Mouse (Mus musculus) forebrain, embryonic 13.5 days (tissue): Measurements from ENCODE around the gene Simc1. TPM values are rescaled to one million over a fixed set of nuclear protein-coding genes. Genes with fewer than 3 reads are reported as not detected.

ENCODE experiments used
- ATAC-seq: fragments of 200-750 bp; cut with Nextera tagmentation; 2 replicates; pipeline ENCODE4 v1.8.0; 2017
- H3K27ac ChIP-seq: fragments of 300-500 bp; sonication (generic); 2 replicates; pipeline ENCODE4 v1.5.1; 2015; ENCODE audit warnings: inconsistent platforms, mild to moderate bottlenecking, moderate library complexity
- H3K27me3 ChIP-seq: fragments of 300-500 bp; sonication (generic); 2 replicates; pipeline ENCODE4 v1.6.1; 2015; ENCODE audit warnings: mild to moderate bottlenecking, inconsistent platforms
- H3K36me3 ChIP-seq: fragments of 300-500 bp; sonication (generic); 2 replicates; pipeline ENCODE4 v1.6.1; 2015; ENCODE audit warnings: mild to moderate bottlenecking, inconsistent platforms; ENCODE audit not compliant: poor library complexity, severe bottlenecking
- H3K4me1 ChIP-seq: fragments of 300-500 bp; sonication (generic); 2 replicates; pipeline ENCODE4 v1.6.1; 2015; ENCODE audit warnings: inconsistent platforms
- H3K4me2 ChIP-seq: fragments of 300-500 bp; sonication (generic); 2 replicates; pipeline ENCODE4 v1.6.1; 2015; ENCODE audit warnings: inconsistent platforms, mild to moderate bottlenecking, moderate library complexity
- H3K4me3 ChIP-seq: fragments of 300-500 bp; sonication (generic); 2 replicates; pipeline ENCODE4 v1.5.1; 2015; ENCODE audit warnings: mild to moderate bottlenecking, inconsistent platforms
- H3K9ac ChIP-seq: fragments of 300-500 bp; sonication (generic); 2 replicates; pipeline ENCODE4 v1.6.1; 2015; ENCODE audit warnings: mild to moderate bottlenecking, inconsistent platforms
- H3K9me3 ChIP-seq: fragments of 300-500 bp; sonication (generic); replicated peaks from 2 replicates; pipeline ENCODE4 v1.6.1; 2016; ENCODE audit warnings: inconsistent platforms
- WGBS: fragments of 180-500 bp; shearing (Covaris S2); methylation state at CpG from one replicate; pipeline ENCODE4 v1.1.7; 2015; 5-methylcytosine and 5-hydroxymethylcytosine counted together
- microRNA-seq: library from miRNA; unstranded; fragments of <30 nt; microRNA quantifications from one replicate; pipeline ENCODE4, GENCODE M21; 2016
- polyA plus RNA-seq: library from polyadenylated mRNA; unstranded; fragments of >200 nt; fragmentation: Nextera tagmentation; extraction: Ambion mirVana; gene quantifications from 2 replicates; pipeline ENCODE4 v1.2.1, GENCODE M21; 2015

Gene Simc1
- polyA plus RNA-seq, 1 experiment from 2014 or later = 17.7 TPM

- ATAC-seq = no peak
- Histone ChIP-seq H3K4me1 (peaks cover 30% of the 10 kb centered on the region), H3K4me3 (no peak overlapping the region), H3K27ac (no peak overlapping the region), H3K27me3 (no peaks in the 10 kb centered on the region), H3K9me3 (no peaks in the 10 kb centered on the region), H3K36me3 (peaks cover 27% of the 10 kb centered on the region; the same call in 1 of the 2 replicates), H3K9ac (no peak overlapping the region), H3K4me2 (peak overlapping the region; percentile 83; the same call in 1 of the 2 replicates)
- 90% methylated on average over 8 of the region's 8 CpGs for WGBS
Measured at GRCm38 (mm10) chr13:54591776-54592356, 88.3 kb downstream of the Simc1 start.

GRCm38 (mm10) chr13:54593617-54594016 lies 90.0 kb downstream of the Simc1 start:
- Histone ChIP-seq H3K4me3 (no peak overlapping the region), H3K9me3 (no peaks in the 10 kb centered on the region), H3K27ac (no peak overlapping the region), H3K36me3 (peaks cover 26% of the 10 kb centered on the region), H3K27me3 (no peaks in the 10 kb centered on the region), H3K9ac (no peak overlapping the region), H3K4me2 (no peak overlapping the region), H3K4me1 (peaks cover 24% of the 10 kb centered on the region)
- ATAC-seq = no peak
- WGBS = 90% methylated on average over 11 of the region's 11 CpGs

- Histone ChIP-seq H3K4me3 (no peak overlapping the region), H3K9me3 (no peaks in the 10 kb centered on the region), H3K4me1 (peaks cover 8% of the 10 kb centered on the region), H3K4me2 (no peak overlapping the region), H3K36me3 (peaks cover 36% of the 10 kb centered on the region), H3K9ac (no peak overlapping the region), H3K27me3 (no peaks in the 10 kb centered on the region), H3K27ac (no peak overlapping the region)
- ATAC-seq = no peak
- 89% methylated on average over 8 of the region's 8 CpGs for WGBS
Measured at GRCm38 (mm10) chr13:54596107-54596690, 92.6 kb downstream of the Simc1 start.

GRCm38 (mm10) chr13:54596870-54597269 lies 93.3 kb downstream of the Simc1 start:
- no peak overlapping the region for H3K27ac ChIP-seq
- peaks cover 36% of the 10 kb centered on the region for H3K36me3 ChIP-seq
- WGBS = 74% methylated on average over 5 of the region's 5 CpGs

GRCm38 (mm10) chr13:54598622-54599143 lies 95.1 kb downstream of the Simc1 start:
- no peaks in the 10 kb centered on the region for H3K9me3 ChIP-seq
- 91% methylated on average over 12 of the region's 12 CpGs for WGBS
- no peak overlapping the region for H3K9ac ChIP-seq
- no peak overlapping the region for H3K4me2 ChIP-seq
- no peak overlapping the region for H3K27ac ChIP-seq
- peaks cover 34% of the 10 kb centered on the region for H3K36me3 ChIP-seq
- H3K4me1 ChIP-seq = peaks cover 3% of the 10 kb centered on the region; the same call in 1 of the 2 replicates
- ATAC-seq = no peak
- peaks cover 6% of the 10 kb centered on the region for H3K27me3 ChIP-seq
- no peak overlapping the region for H3K4me3 ChIP-seq

More at GRCm38 (mm10) chr13:54596870-54597269, 93.3 kb downstream of the Simc1 start:
- no peak overlapping the region for H3K9ac ChIP-seq
- H3K4me2 ChIP-seq = no peak overlapping the region
- no peak overlapping the region for H3K4me3 ChIP-seq
- H3K9me3 ChIP-seq = no peaks in the 10 kb centered on the region
- peaks cover 1% of the 10 kb centered on the region; the same call in 1 of the 2 replicates for H3K4me1 ChIP-seq
- ATAC-seq = no peak
- H3K27me3 ChIP-seq = peaks cover under 1% of the 10 kb centered on the region

Small RNA genes within 50 kb of the gene (microRNA-seq; reads per million reads assigned to microRNA genes)
- not detected for gene Gm24195

Other genes with a start within 250 kb of the Simc1 start
- 20.0 and 22.8 TPM in 2 replicates for gene Cplx2, start 132.4 kb upstream of the Simc1 start, polyA plus RNA-seq
- 108 and 113 TPM in 2 replicates for gene Thoc3, start 34.9 kb upstream of the Simc1 start, polyA plus RNA-seq
- gene 4833439L19Rik, start 61.7 kb downstream of the Simc1 start, polyA plus RNA-seq = 262 and 276 TPM in 2 replicates
- 52.1 and 53.5 TPM in 2 replicates for gene Arl10, start 71.2 kb downstream of the Simc1 start, polyA plus RNA-seq
- 59.6 and 66.2 TPM in 2 replicates for gene Nop16, start 86.3 kb downstream of the Simc1 start, polyA plus RNA-seq
- 204 and 209 TPM in 2 replicates for gene Higd2a, start 86.4 kb downstream of the Simc1 start, polyA plus RNA-seq
- gene Cltb, start 107.6 kb downstream of the Simc1 start, polyA plus RNA-seq = 57.2 and 60.3 TPM in 2 replicates
- gene Faf2, start 118.0 kb downstream of the Simc1 start, polyA plus RNA-seq = 69.4 and 73.2 TPM in 2 replicates
- 98.6 and 98.8 TPM in 2 replicates for gene Rnf44, start 190.1 kb downstream of the Simc1 start, polyA plus RNA-seq
- gene Cdhr2, start 197.7 kb downstream of the Simc1 start, polyA plus RNA-seq = 0.05 TPM in 1 of 2 replicates, not detected in the other
- 3.5 TPM in 2 replicates for gene Gprin1, start 246.1 kb downstream of the Simc1 start, polyA plus RNA-seq